Mouse (Mus musculus): ENCODE data around the gene Cep164. TPM values are rescaled to one million over a fixed set of nuclear protein-coding genes. Genes with fewer than 3 reads are reported as not detected.
"Not testable (repeated sequence)": the region's sequence is repeated elsewhere in the genome, so short reads cannot be mapped to it uniquely, and the experiment has no call there.

Gene Cep164
- polyA plus RNA-seq, 3 experiments from 2014 or later: 9.2 to 12.9 (median 10.2) TPM

DNA sequence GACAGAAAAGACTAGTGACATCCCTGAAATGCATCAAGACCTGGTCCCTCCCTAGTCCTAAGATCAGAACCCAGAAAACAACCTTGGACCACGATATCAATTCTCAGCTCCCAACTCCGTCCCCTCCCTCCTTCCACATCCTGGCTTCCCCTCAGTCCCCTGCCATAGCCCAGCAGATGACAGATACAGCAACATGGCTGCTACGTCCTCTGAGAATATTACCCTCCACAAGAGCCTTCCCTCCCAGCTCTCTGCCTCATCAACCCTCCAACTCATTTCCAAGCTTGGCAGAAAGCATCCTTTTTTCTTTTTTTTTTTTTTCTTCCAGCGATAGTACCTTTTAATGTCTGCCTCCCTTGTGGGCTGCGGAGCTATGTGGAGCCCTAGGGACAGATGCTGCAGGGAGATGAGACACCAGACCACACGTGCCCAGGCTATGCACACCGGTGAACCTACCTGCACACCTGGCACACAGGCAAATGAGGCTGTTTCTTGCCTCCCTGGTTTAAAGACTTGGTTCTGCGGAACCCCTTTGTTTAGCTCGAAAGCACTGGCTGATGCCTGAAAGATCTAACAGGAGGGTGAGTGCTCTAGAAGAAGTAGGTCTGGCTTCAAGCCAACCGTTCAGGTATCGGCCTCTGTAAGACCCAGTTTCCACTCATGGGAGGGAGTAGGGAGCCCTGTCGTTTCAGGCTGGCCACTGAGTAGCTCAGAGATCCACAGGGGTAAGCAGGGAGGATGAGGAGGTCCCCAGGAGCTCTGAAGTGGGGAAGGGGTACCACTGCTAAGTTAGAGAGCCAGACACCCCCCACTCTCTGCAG is 45.0 kb downstream of the Cep164 start:
- no peak for ATAC-seq

DNA sequence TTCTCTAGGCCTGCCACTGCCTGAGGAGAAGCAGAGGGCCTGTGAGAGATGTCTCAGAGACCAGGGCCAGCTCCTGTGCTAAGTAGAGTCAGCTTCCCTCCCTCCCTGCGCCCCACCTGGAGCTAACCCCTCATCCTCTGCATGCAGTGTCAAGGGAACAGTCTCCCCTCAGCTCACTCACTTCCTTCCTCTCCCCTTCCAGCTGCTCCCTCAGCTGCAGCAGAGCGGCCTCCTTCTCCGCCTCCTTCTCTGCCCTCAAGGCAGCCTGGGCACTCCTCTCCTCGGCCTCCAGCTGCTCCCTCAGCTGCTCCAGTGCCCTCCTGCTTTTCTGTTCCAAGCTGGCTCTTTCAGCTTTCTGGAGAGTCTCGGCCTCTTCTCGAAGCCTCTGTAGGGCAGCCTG is 49.3 kb downstream of the Cep164 start:
- no peak for ATAC-seq

DNA sequence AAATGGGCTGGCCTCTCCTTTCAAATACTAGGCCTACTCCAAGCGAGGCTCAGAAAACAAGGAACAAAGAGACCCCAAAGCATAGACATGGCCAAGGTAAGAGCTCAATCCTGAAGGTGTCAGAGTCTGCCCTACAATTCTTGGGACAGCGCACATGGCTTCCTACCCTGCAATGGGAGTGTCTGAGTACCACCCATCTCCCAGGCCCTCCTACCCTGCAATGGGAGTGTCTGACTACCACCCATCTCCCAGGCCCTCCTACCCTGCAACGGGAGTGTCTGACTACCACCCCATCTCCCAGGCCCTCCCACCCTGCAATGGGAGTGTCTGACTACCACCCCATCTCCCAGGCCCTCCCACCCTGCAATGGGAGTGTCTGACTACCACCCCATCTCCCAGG is 52.3 kb downstream of the Cep164 start:
- ATAC-seq: not testable (repeated sequence)

DNA sequence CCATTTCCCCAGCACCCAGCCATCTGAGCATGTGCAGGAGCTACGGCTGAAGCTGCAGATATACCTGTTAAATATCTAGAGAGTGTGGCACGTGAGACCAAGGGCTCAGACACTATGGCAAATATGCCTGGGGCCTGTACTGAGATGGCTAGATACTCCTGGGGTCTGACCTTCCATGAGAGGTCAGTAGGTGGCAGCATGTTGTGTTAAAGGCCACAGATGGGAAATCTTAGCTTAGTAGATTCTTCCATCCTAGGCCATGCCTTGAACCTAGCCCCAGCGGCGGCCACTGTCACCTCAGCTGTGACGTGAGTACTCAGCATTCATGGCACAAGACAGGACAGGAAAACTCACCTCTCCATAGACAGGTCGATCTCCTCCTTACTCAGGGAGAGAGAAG is 54.4 kb downstream of the Cep164 start:
- no peak for ATAC-seq

- ATAC-seq: no peak
Measured at GRCm38 (mm10) chr9:45769596-45769995, 58.9 kb downstream of the Cep164 start.

DNA sequence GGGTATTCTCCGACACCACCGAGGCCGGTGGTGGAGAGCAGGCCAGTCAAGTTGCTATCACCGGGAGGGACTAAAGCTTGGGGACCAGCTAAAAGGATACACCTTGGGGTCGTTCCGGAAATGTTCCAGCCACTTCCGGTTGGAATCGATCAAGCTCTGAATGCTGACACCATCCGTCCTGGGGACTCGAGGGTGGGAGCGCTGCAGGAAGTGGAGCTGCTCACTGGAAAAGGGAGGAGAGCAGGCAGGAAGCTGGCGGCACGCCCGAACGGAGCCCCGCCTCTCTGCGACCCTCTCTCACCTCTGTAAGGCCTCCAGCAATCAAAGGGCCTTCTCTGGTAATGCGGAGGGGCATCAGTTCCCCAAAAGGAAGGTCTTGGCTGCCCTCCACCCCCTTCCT is 60.1 kb downstream of the Cep164 start:
- ATAC-seq: no peak

- no peak for ATAC-seq
Measured at GRCm38 (mm10) chr9:45767155-45767554, 61.3 kb downstream of the Cep164 start.

DNA sequence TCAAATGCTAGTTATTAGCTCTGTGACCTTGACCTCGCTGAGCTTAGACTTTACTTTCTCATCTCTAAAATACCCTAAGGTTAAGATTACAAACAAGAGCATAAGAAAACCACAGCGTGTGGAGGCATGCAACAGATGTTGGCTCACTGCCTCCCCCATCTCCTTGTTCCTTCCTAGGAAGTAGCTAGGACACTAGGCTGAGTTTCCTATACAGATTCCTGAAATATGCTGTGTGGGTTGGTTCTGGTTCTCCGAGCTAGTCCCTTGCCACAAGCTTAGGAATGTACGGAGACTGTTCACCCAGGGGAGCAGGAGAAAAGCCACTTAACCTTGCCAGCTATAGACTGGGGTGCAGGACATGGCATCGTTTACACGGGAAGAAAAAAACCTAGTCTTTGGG is 62.3 kb downstream of the Cep164 start:
- no peak for ATAC-seq

DNA sequence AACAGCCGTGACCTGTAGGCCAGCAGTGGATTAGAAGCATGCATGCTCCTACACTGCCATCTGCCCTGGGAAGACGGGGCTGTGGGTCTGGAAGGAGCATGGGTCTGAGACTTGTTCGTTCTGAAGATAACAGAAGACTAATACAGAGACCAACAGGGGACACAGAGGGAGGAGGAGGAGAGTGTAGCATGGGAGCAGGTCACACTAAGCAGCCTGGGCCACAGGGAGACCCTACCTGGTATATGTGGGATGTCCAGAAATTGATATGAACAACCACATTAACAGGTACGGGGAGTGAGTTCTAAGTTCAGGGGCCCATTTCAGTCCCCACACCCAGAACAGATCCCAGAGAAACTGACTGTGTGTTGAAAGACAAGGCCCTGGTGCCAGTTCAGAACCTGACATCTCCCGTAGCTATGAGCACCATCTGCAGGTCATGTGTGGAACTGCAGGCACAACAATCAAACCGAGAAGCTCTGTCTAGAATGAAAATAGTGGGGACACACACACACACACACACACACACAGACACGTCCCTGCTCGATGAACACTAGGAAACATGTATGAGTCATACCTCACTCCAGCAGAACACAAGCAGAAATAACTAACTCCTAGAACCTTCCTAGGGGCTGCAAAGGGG is 73.9 kb downstream of the Cep164 start:
- no peak for ATAC-seq

- ATAC-seq: no peak
Measured at GRCm38 (mm10) chr9:45749917-45750316, 78.6 kb downstream of the Cep164 start.

DNA sequence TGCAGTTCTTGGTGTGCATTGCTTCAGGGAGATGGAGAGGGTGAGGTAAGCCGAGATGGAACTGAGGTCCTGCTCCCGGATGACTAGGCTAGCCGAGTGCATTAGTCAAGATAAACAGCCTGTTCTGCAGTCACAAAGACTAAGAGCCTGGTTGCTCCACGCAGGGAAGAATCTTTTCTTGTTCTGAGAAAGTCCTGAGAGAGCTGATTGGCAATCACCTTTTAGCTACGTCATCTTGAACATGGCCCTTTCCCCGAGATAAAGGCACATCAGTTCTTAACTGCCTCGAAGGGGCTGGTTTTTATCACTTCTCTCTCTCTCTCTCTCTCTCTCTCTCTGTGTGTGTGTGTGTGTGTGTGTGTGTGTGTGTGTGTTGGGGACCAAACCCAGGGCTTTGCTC is 83.0 kb downstream of the Cep164 start:
- no peak for ATAC-seq

- ATAC-seq: no peak
Measured at GRCm38 (mm10) chr9:45740584-45740980, 87.9 kb downstream of the Cep164 start.

GRCm38 (mm10) chr9:45739702-45740583 is 88.5 kb downstream of the Cep164 start:
- no peak for ATAC-seq

GRCm38 (mm10) chr9:45739001-45739701 is 89.3 kb downstream of the Cep164 start:
- ATAC-seq: no peak

GRCm38 (mm10) chr9:45733246-45733645 is 95.2 kb downstream of the Cep164 start:
- ATAC-seq: no peak

DNA sequence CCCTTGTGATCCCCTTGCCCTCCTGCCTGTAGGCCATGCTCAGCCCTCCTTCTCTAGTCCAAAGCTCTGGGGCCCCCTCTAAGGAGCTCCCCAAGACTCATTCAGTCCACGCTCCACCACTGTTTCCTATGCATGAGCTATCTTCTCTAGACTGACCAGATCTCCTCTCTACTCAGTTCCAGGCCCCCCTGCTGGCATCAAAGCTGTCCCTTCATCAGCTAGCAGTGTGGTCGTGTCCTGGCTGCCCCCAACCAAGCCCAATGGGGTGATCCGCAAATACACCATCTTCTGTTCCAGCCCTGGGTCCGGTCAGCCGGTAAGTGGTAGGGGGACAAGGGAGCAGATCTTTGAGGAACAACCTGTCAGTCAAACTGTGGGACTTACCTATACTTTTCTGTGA is 96.6 kb downstream of the Cep164 start:
- ATAC-seq: no peak

- ATAC-seq: no peak
Measured at GRCm38 (mm10) chr9:45719997-45720396, 108.5 kb downstream of the Cep164 start.

Other genes with a start within 250 kb of the Cep164 start
- gene Bace1, start 9.9 kb upstream of the Cep164 start, polyA plus RNA-seq (2017; shearing (Covaris generic)): 10 to 100 TPM in 1 of 3 experiments, 1 to 10 TPM in 2; 6.0 to 10.9 (median 9.7) TPM
- 10 to 100 TPM; 13.3 to 17.7 (median 17.4) TPM for gene Pcsk7, start 77.8 kb upstream of the Cep164 start, polyA plus RNA-seq (2017; shearing (Covaris generic))
- gene Rnf214, start 78.2 kb upstream of the Cep164 start, polyA plus RNA-seq (2017; shearing (Covaris generic)): 10 to 100 TPM; 22.5 to 42.6 (median 30.6) TPM
- gene Tagln, start 107.4 kb upstream of the Cep164 start, polyA plus RNA-seq (2017; shearing (Covaris generic)): 1 to 10 TPM in 2 of 3 experiments, under 1 TPM in 1; 0.40 to 2.2 (median 1.1) TPM
- gene Sidt2, start 126.6 kb upstream of the Cep164 start, polyA plus RNA-seq (2017; shearing (Covaris generic)): 10 to 100 TPM; 27.0 to 48.9 (median 35.8) TPM
- gene Pafah1b2, start 184.0 kb upstream of the Cep164 start, polyA plus RNA-seq (2017; shearing (Covaris generic)): 10 to 100 TPM; 58.6 to 75.2 (median 67.0) TPM
- 10 to 100 TPM; 11.0 to 13.9 (median 11.5) TPM for gene Sik3, start 184.1 kb upstream of the Cep164 start, polyA plus RNA-seq (2017; shearing (Covaris generic))

Measured in inflammation-experienced regulatory T-cells, adult 6 months (primary cell).